Mouse (Mus musculus): ENCODE data around the gene Ncapg2.

DNA sequence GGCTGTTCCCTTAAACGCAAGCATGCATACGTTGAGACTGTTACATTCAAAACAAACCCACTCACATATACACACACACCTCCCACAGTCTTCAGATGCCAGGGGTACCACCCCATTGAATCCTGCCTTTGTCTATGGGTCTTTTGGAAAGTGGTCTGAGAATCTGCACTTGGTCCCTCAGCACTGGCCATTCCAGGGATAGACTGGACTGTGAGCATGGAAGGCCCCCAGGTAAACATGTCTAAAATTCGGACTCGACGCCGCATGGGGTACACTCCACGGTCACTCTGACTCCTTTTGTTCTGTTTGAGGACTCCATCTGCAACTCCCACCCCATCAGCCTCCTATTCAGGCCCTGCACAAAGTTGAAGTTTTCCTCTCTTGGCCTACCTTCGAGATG lies 79.8 kb downstream of the Ncapg2 start:
- TF ChIP-seq POLR2A (IDR thresholded peaks at IDR 0.05; ENCODE audit: low read depth, low read length) (no peak), CTCF (IDR thresholded peaks at IDR 0.05; ENCODE audit: extremely low read depth, insufficient read depth, insufficient read length, insufficient replicate concordance) (no peak)
